Mouse (Mus musculus): ENCODE results near the gene 9430097D07Rik.

GRCm38 (mm10) chr2:32589213-32589795 lies 13.8 kb upstream of the 9430097D07Rik start:
- TF ChIP-seq CTCF (IDR thresholded peaks at IDR 0.05; ENCODE audit: insufficient read depth, low read depth, low read length) (no peak), POLR2A (IDR thresholded peaks at IDR 0.05; ENCODE audit: insufficient read depth, low read depth, low read length) (no peak)

Measured in olfactory bulb, adult 2 months (tissue).